Mouse (Mus musculus) ovary, postnatal 36 days (tissue): ENCODE results near the gene Cdc7.
A peak's percentile ranks its signal among the peaks of the same experiment; 100 is the strongest.

ENCODE experiments used
- DNase-seq: peaks from one replicate; pipeline ENCODE4 v3.0.0; 2022; ENCODE audit warnings: low spot score, mixed read lengths

Gene Cdc7

DNA sequence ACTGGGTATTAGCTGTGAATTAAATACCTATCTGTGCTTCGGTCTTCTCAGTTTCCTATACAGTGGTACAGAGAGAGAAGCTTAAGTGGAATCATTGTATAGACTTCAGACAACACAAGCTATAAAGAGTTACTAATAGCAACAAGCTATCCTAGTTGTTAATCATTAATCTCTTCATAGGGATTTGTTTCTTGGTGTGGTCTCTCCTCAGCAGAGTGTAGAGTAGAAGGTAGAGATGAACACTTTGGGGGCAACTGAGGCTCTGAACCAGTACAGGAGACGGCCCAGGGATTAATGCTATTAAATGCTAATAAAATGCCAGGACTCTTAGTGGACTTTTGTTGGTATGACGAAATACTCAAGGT is 57.9 kb downstream of the Cdc7 start:
- DNase-seq: no peak

DNA sequence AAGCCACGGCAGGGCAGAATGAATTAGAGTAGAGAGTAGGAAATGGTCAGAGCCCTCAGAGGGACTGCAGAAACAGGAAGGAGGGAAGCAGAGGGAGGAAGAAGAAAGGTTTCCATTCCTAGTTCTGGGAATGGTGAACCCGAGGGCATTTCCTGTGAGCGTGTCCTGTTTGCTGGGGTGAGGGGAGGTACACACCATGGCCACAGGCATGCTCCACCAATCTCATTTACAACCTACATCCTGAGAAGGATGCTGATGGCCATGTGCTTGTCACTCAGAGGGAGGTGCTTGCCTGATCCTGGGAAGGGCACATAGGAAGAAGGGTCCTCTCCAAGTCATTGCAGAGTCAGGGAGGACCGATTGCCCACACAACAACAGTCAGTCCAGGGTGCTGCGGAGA is 59.8 kb downstream of the Cdc7 start:
- no peak for DNase-seq

DNA sequence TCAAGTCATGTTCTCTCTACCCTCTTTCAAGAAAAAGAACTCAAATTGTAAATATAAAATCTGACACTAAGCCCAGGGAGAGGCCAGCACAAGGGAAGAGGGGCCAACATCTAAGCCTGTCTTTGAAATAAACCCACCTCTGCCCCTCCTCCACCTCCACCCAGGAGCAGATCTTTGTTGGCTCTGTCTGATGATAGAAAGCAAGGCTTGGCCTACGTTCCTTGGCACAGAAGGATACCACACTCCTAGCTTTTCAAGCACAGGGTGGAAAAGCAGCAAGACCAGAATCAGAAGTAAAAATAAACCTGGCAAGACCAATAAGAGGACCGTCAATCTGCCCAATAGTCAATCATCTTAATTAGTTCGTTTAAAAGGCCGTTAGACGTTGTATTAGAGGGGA is 61.2 kb downstream of the Cdc7 start:
- DNase-seq: no peak

DNA sequence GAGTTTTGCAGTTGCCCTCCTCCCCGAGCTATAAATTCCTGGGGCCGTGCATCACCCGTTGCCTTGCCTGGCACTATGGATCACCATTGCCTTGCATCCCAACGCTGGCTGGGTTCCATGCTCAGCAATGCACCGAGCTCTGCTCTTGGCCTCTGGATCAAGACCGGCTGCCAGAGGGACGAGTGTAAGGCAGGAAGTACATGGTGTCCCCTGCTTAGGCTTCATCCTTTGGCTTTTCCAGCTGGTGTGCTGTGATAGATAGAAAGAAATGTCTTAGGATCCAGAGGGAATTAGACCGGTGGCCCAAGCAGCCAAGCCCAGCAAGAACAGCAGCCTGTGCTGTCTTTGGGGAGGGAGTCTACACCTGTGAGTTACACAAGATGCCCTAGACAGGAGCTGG is 61.7 kb downstream of the Cdc7 start:
- DNase-seq: peak; percentile 27

DNA sequence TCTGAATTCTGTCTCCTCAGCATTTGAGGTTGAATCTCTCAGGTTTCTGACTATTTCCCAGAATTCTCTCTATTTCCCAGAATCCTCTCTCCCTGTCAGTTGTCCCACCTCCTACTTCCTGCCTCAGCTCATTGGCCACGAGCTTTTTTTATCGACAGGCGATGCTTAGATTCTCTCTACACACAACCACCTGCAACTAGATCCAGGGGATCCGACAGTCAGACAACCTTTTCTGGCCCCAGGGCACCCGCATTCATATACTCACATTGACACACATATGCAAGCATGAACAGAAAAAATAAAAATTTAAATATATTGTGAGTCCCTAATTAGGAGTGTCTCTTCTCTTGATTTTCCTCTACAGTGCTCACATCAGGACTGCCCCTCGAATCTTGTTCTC is 63.5 kb downstream of the Cdc7 start:
- DNase-seq: peak; percentile 0

DNA sequence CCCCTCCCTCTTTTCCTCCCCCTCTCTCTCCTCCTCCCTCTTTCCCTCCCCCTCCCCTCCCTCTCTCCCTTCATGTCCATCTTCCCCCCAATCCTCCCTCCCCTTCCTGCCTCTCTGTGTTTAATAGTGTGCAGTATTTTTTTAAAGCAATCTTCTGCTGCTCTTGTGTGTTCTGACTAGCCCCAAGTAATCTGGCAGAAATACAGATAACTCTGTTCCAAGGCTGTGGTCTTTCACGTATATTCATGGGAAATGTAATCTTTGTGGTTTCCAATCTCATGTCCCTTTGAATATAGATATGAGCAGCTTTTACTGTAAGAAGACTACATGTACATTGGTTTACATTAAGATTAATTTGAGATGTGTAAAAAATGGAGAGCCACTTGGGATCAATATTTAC is 64.4 kb downstream of the Cdc7 start:
- DNase-seq: no peak

DNA sequence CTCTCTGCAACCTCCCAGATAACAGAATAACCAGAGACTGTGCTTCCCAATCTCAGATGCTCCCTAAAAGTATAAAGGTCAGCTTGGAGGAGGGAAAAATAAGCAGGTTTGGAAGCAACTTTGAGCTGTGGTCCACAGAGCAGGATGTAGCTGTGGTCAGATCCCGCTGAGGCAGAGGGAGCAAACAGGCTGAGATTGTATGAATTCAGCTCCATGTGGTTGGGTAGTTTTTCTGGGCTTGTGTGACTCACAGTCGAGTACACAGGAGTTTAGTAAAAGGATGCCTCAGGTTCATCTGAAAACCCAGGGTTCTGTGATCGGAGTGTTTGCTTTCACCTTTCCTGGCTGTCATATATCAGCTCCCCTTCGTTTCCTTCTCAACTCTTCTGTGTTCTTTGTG is 65.7 kb downstream of the Cdc7 start:
- peak; percentile 2 for DNase-seq

DNA sequence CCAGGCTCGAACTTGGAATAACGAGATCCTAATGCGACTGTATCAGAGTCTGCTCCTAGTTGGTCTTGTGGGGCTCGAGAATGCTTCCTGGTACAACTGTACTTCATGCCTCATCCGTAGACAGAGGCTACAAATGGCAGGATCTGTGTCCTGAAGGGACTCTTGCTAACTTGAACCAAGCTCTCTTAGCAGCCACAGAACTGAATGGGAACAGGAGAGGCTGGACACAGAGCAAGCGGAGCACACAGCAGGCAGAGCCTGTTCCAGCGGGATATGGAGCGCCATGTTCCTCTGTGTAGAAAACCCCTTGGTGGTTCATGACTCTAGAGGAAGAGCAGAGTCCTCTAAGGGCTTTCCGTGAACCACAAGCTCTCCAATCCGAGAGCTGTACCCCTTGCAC is 66.7 kb downstream of the Cdc7 start:
- peak; percentile 0 for DNase-seq
